Mouse (Mus musculus) lung, postnatal 36 days (tissue): Measurements from ENCODE around the gene Slc35c1.

ENCODE experiments used
- DNase-seq: peaks from one replicate; pipeline ENCODE4 v3.0.0; 2022; ENCODE audit warnings: mixed read lengths

The Slc35c1 gene

DNA sequence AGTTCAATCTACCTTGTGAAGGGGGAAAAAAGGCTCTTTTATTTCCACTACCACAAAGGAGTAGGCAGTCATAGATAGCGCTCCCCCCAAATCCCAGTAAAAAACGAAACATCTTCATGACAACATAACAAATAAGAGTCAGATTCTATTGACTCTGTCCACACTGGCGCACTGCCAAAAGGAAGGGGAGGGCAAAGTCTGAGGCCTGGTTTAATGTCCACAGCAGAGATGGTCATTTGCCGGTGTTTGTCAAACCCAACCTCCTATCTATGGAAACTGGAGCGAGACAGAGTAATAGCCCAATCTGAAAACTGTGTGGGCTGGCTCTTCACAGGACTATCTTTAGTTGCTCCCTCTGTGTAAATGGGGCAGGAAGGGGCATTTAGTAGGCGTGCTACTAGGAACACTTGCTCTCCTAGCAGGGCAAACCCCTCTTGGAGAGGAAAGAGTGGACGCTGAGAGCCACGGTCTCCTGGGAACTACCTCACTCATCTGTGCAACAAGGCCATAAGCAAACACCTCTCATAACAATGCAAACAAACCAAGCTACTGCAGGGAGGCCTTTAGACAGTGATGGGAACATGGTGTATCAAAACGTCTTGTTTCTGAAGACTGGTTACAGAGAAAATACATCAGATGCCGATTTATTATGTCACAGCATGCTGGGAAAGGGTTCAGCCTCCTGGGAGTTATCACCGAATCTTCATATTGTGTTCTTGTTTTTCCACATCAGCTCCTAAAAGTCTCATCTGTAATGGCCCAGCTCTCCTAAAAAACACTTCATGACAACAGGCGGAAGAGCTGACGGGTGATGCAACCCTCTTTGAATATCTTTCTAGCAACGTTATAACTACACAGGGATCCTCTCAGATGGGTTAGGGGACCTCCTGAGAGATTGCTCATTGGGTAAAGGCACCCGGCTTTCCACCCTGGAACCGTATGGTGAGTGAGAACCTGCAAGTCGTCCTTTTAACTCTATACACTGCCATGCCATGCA, 27.7 kb downstream of the Slc35c1 start:
- DNase-seq = peak; percentile 87

DNA sequence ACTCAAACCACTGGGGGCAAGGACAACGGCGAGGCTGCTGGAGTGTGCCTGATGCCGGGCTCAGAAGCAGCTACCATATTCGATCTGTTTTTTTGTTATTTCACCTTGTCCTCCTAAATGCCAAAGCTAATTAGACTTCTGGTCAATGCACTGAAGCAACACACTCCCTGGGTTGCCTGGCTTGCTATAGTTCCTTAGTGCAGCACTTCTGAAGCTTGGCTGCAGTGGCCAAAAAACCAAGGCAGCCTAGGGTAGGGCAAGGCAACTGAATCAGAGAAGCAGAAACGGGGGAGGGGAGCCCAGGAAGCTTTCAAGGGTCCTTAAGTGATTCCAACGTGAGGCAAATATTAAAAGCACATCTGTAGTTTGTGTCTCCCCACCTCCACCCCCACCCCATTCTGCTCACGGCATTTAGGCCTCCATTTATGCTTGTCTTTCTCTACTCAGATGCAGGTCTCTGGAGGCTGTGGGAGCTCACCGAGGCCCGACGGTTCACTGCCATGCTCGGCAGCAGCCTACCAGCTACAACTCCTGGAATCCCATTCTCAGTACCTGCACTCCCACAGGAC, 28.6 kb downstream of the Slc35c1 start:
- DNase-seq = no peak

- peak; percentile 84 for DNase-seq
Measured at GRCm38 (mm10) chr2:92430723-92431541, 29.4 kb downstream of the Slc35c1 start.

- DNase-seq = no peak
Measured at GRCm38 (mm10) chr2:92430089-92430488, 30.2 kb downstream of the Slc35c1 start.

- DNase-seq = peak; percentile 96
Measured at GRCm38 (mm10) chr2:92427882-92428281, 32.5 kb downstream of the Slc35c1 start.

GRCm38 (mm10) chr2:92426426-92426825, 33.9 kb downstream of the Slc35c1 start:
- DNase-seq = peak; percentile 46

DNA sequence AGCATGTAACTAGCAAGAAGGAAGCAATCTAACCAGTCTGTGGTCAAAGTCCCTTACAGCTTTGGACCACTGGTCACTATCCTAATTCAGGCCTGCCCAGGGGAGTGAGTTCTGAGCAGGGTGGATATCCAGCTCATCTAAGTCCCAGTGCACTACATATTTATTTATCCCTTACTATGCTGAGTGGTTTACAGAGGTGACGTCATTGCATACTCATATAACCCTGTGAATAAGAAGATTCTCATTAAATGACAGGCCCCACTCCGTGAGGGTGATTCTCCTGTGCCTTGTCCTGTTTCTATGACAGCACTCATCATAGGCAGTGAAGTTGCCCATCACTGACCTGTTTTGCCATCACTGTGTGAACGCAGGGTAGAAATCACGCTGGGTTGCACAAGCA, 35.0 kb downstream of the Slc35c1 start:
- no peak for DNase-seq

GRCm38 (mm10) chr2:92424462-92425308, 35.7 kb downstream of the Slc35c1 start:
- peak; percentile 86 for DNase-seq

DNA sequence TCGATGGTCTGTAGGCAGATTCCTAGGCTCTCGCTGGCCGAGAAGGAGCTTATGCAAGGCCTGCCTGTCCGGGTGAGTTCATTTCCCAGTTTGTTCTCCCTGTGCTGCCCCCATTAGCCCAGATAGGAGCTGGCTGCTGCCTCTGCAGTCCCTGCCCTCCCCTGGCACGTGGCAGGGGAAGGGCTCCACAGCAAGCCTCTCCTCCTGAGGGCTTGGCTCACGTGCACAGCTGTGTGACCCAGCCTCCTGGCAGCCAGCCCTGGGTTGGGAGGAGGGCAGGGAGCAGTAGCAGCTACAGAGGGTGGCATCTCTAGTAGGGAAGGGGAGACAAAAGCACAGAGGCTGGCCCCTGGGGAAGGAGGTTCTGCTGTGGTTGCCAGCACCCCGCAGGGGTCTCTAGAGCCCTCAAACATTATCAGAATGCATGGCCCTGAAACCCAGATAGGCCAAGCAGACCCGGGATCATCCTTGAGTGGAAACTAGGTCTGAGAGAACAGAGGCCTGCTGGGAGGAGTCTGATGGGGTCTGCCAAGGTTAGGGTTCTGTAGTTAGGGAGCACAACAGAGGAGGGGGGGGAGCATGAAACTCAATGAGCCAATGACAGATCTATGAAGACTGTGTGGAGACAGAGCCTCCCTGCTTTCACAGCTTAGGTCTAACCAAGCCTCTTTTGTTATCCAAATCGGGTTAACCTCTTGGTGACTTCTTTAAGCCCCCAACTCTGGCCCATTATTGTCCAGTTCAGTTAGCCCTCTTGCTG, 36.5 kb downstream of the Slc35c1 start:
- peak; percentile 97 for DNase-seq

DNA sequence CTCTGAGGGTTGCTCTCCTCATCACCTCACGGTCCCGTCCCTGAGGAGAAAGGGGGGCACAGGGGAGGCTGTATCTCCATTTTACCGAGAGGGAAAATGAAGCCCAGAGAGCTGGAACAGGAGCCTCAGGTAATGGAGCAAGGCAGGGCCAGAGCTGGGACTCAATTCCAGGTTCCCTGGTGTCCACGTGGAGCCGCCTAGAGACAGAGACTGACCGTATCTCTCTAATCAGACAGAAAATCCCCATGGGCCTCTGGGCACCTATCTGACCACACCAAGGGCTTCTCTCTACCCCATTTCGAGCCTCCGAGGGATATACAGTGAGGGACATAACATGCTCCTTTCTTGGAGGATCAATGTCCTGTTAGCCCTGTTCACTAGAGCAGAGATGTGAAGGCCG, 37.2 kb downstream of the Slc35c1 start:
- DNase-seq = no peak

GRCm38 (mm10) chr2:92422388-92423135, 37.8 kb downstream of the Slc35c1 start:
- DNase-seq = no peak

DNA sequence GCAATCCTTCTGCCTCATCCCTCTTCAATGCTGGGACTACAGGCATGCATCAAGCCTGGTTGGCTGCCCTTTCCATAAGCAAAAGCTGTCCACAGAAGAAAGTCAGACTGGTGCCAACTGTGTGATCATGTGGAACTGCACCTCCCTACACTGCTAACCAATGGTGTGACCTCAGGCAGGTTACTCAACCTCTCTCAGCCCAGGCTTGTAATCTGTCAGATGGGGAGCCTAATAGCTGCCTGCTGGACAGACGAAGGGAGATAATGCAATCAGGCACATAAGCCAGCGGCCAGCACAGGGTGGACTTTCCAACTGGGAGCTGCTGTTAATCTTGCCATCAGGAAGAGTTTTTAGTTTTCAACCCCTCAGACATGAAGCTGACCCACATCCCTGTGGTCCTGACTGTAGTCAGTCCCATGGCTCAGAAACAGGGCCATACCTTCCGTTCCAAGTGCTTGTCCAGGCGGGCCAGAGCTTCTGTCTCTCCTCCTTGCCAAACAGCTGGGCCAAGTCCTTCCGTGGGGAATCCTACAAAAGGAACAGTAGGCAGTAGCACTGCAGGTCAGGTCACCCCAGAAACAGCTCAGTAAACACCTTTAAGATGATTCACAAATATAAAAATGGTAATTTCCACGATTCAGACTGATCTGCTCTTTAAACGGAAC, 38.5 kb downstream of the Slc35c1 start:
- no peak for DNase-seq

- no peak for DNase-seq
Measured at GRCm38 (mm10) chr2:92411705-92412104, 48.6 kb downstream of the Slc35c1 start.

- no peak for DNase-seq
Measured at GRCm38 (mm10) chr2:92408309-92409045, 51.9 kb downstream of the Slc35c1 start.

GRCm38 (mm10) chr2:92405687-92406086, 54.7 kb downstream of the Slc35c1 start:
- DNase-seq = peak; percentile 44

GRCm38 (mm10) chr2:92404737-92405136, 55.6 kb downstream of the Slc35c1 start:
- no peak for DNase-seq

GRCm38 (mm10) chr2:92403776-92404319, 56.5 kb downstream of the Slc35c1 start:
- DNase-seq = no peak
